9 mouse cellular contexts compared by ENCODE assay signal in genomic region chr2:31823933-31824730, GRCm38 (mm10). TPM values are rescaled to one million over a fixed set of nuclear protein-coding genes. Genes with fewer than 3 reads are reported as not detected.
A peak's percentile ranks its signal among the peaks of the same experiment; 100 is the strongest.
DNase-seq lines count a peak whose midpoint lies in the region; ATAC-seq and TF ChIP-seq lines count a peak whose summit lies in the region.
"Had no signal": no experiment of that assay in that cellular context is flagged by ENCODE, and none has a peak within 500 bp of the region (broad histone marks: within the 10 kb centered on the region; RNA-seq: fewer than 3 reads in every experiment).

No protein-coding gene starts in this region.

- no peak for DNase-seq in liver, embryonic 14.5 days (ENCODE audit: low read depth in 3 of 3, low spot score in 3 of 3)
- DNase-seq in liver, embryonic 11.5 days (ENCODE audit: low spot score) = no peak
- DNase-seq in T-cell, adult 2 months (ENCODE audit: low spot score) = peak; percentile 55
- peak; percentile 51 for DNase-seq in embryo, embryonic 11 days
- peak; percentile 53 for DNase-seq in midbrain, embryonic 10.5 days (ENCODE audit: low spot score)
- no peak for DNase-seq in urinary bladder, postnatal 10 days (ENCODE audit: low spot score)

- H3K9ac ChIP-seq in liver, embryonic 14.5 days (replicated peaks) = no peak overlapping the region
- no peak overlapping the region for H3K9ac ChIP-seq in liver, embryonic 11.5 days (ENCODE audit: low read depth, low read length)
- H3K9ac ChIP-seq: limb, embryonic 13.5 days had no signal

- no peak for ATAC-seq in liver, embryonic 14.5 days (ENCODE audit: insufficient read depth)
- ATAC-seq in liver, embryonic 11.5 days (replicated peaks; ENCODE audit: low FRiP score) = no peak
- no peak for ATAC-seq in megakaryocyte, adult 5-6 weeks (ENCODE audit: poor library complexity, severe bottlenecking)

- H3K27me3 ChIP-seq in liver, embryonic 14.5 days (ENCODE audit: control insufficient read depth, insufficient read depth, low read length) = peaks cover 8% of the 10 kb centered on the region
- peaks cover 30% of the 10 kb centered on the region for H3K27me3 ChIP-seq in liver, embryonic 11.5 days (replicated peaks; ENCODE audit: control insufficient read depth, insufficient read depth, low read length)
- H3K27me3 ChIP-seq in midbrain, embryonic 10.5 days (ENCODE audit: low read depth, poor library complexity, severe bottlenecking) = peaks cover 47% of the 10 kb centered on the region

- 0 out of 4 replicates have a peak, but pooled peaks cover 0 to 4% of the 10 kb centered on the region in 2 experiments for H3K4me1 ChIP-seq in liver, embryonic 14.5 days (replicated peaks; ENCODE audit: control insufficient read depth in 2 of 2, insufficient read depth in 2 of 2, low read length in 1 of 2)
- peaks cover 3% of the 10 kb centered on the region; the same call in 1 of the 2 replicates for H3K4me1 ChIP-seq in liver, embryonic 11.5 days (replicated peaks; ENCODE audit: control insufficient read depth, insufficient read depth, low read length)
- H3K4me1 ChIP-seq in midbrain, embryonic 10.5 days = peaks cover 54% of the 10 kb centered on the region

- TF ChIP-seq EP300 in liver, embryonic 14.5 days (IDR thresholded peaks at IDR 0.05; ENCODE audit: low read depth) = no peak

- peak; percentile 68 for TF ChIP-seq CTCF in liver, embryonic 14.5 days (IDR thresholded peaks at IDR 0.05; ENCODE audit: low read depth)

- H3K27ac ChIP-seq in liver, embryonic 14.5 days = no peak overlapping the region
- no peak overlapping the region for H3K27ac ChIP-seq in liver, embryonic 11.5 days (ENCODE audit: low read depth, low read length)
- peak overlapping the region; percentile 81 for H3K27ac ChIP-seq in midbrain, embryonic 10.5 days (replicated peaks)
- H3K27ac ChIP-seq: limb, embryonic 13.5 days had no signal

- no peak overlapping the region for H3K4me2 ChIP-seq in liver, embryonic 14.5 days (ENCODE audit: low read depth)
- H3K4me2 ChIP-seq in liver, embryonic 11.5 days = no peak overlapping the region
- H3K4me2 ChIP-seq: limb, embryonic 13.5 days had no signal

- H3K36me3 ChIP-seq in liver, embryonic 14.5 days (replicated peaks; ENCODE audit: control insufficient read depth, insufficient read depth, low read depth) = no peaks in the 10 kb centered on the region
- H3K36me3 ChIP-seq in liver, embryonic 11.5 days (ENCODE audit: control insufficient read depth, insufficient read depth, low read length) = no peaks in the 10 kb centered on the region
- H3K36me3 ChIP-seq in midbrain, embryonic 10.5 days = no peaks in the 10 kb centered on the region
- H3K36me3 ChIP-seq: limb, embryonic 13.5 days had no signal

- no peak overlapping the region for H3K4me3 ChIP-seq in liver, embryonic 14.5 days (ENCODE audit: insufficient read depth in 1 of 2, low read depth in 2 of 2, low read length in 2 of 2)
- H3K4me3 ChIP-seq in liver, embryonic 11.5 days (ENCODE audit: low read depth, low read length) = no peak overlapping the region
- H3K4me3 ChIP-seq in midbrain, embryonic 10.5 days = no peak overlapping the region
- H3K4me3 ChIP-seq: erythroblast, embryonic 14.5 days; limb, embryonic 13.5 days had no signal

- H3K9me3 ChIP-seq in liver, embryonic 14.5 days (ENCODE audit: control insufficient read depth, low read length) = no peaks in the 10 kb centered on the region
- H3K9me3 ChIP-seq in liver, embryonic 11.5 days (ENCODE audit: control insufficient read depth, low read length) = no peaks in the 10 kb centered on the region
- no peaks in the 10 kb centered on the region for H3K9me3 ChIP-seq in midbrain, embryonic 10.5 days (replicated peaks)
- H3K9me3 ChIP-seq: limb, embryonic 13.5 days had no signal

- WGBS in liver, embryonic 14.5 days (ENCODE audit: insufficient replicate concordance) = 71% methylated on average over 13 of the region's 15 CpGs
- WGBS in liver, embryonic 11.5 days = 77% methylated on average over 12 of the region's 15 CpGs
- 88% methylated on average over 10 of the region's 15 CpGs for WGBS in midbrain, embryonic 10.5 days

RNA-seq across cellular contexts. Expression of gene Qrfp, which starts 13.8 kb away (rescaled TPM):
- 0.01 TPM in 1 of 2 replicates, not detected in the other for polyA plus RNA-seq in liver, embryonic 14.5 days (2012; rRNA removed)
- polyA plus RNA-seq in liver, embryonic 14.5 days (2014; fragmentation: Nextera tagmentation; extraction: Ambion mirVana) = not detected in 2 replicates
- polyA plus RNA-seq in liver, embryonic 11.5 days (2014; fragmentation: Nextera tagmentation; extraction: Ambion mirVana) = 0.08 TPM in 1 of 2 replicates, not detected in the other
- 0.05 and 0.17 TPM in 2 replicates for polyA plus RNA-seq in midbrain, embryonic 10.5 days (2016; fragmentation: Nextera tagmentation; extraction: Ambion mirVana)
- total RNA-seq in megakaryocyte, adult 5-6 weeks (2015) = 0.57 and 0.65 TPM in 2 replicates
- total RNA-seq in megakaryocyte, adult 5-6 weeks (2017) = 0.04 and 0.29 TPM in 2 replicates
- polyA plus RNA-seq: erythroblast, embryonic 14.5 days had no signal

RNA-seq across cellular contexts. Expression of gene Fibcd1, which starts 21.7 kb away (rescaled TPM):
- polyA plus RNA-seq in liver, embryonic 14.5 days (2012; rRNA removed) = 0.01 TPM in 2 replicates
- polyA plus RNA-seq in liver, embryonic 14.5 days (2014; fragmentation: Nextera tagmentation; extraction: Ambion mirVana) = not detected in 2 replicates
- polyA plus RNA-seq in liver, embryonic 11.5 days (2014; fragmentation: Nextera tagmentation; extraction: Ambion mirVana) = 0.04 and 0.14 TPM in 2 replicates
- polyA plus RNA-seq in midbrain, embryonic 10.5 days (2016; fragmentation: Nextera tagmentation; extraction: Ambion mirVana) = 1.2 and 1.5 TPM in 2 replicates
- total RNA-seq in megakaryocyte, adult 5-6 weeks (2015) = not detected in 2 replicates
- 0.04 TPM in 1 of 2 replicates, not detected in the other for total RNA-seq in megakaryocyte, adult 5-6 weeks (2017)
- polyA plus RNA-seq: erythroblast, embryonic 14.5 days had no signal

Comparison
In these comparisons a context has a peak if more than half of its experiments do, and no peak if none do; other contexts are left out.
1. DNase-seq: peak in T-cell, adult 2 months (single experiment), embryo, embryonic 11 days (single experiment) and midbrain, embryonic 10.5 days (single experiment); none in liver, embryonic 14.5 days (0 of 3), liver, embryonic 11.5 days (single experiment) and urinary bladder, postnatal 10 days (single experiment).